Mouse (Mus musculus): ENCODE results near the gene 1500009L16Rik. TPM values are rescaled to one million over a fixed set of nuclear protein-coding genes. Genes with fewer than 3 reads are reported as not detected.
A peak's percentile ranks its signal among the peaks of the same experiment; 100 is the strongest.

Gene 1500009L16Rik
- polyA plus RNA-seq (2012; fragmentation: generic; extraction: Trizol), result not detected

GRCm38 (mm10) chr10:83722579-83723031 is at the start of gene 1500009L16Rik:
Gene 1500009L16Rik, plus strand, starts transcription at chr10:83722865.
- H3K27me3 ChIP-seq (ENCODE audit: control insufficient read depth, insufficient read depth, insufficient read length), result peaks cover 11% of the 10 kb centered on the region
- no peak within 1 kb of the TSS for H3K4me3 ChIP-seq
- H3K4me2 ChIP-seq (ENCODE audit: low read depth), result peak within 1 kb of the TSS; percentile 5
- H3K79me2 ChIP-seq (ENCODE audit: control insufficient read depth, insufficient read depth), result no peaks in the 10 kb centered on the region
- no peaks in the 10 kb centered on the region for H3K36me3 ChIP-seq (ENCODE audit: control insufficient read depth, insufficient read depth)
- no peak within 1 kb of the TSS for H3ac ChIP-seq (ENCODE audit: control insufficient read depth, insufficient read length)
- no peak for TF ChIP-seq POLR2A (IDR thresholded peaks at IDR 0.05; ENCODE audit: insufficient read length, low read depth)
- TF ChIP-seq TCF3 (IDR thresholded peaks at IDR 0.05; ENCODE audit: insufficient read length, low read depth), result no peak
- TF ChIP-seq REST (IDR thresholded peaks at IDR 0.05; ENCODE audit: insufficient read depth, insufficient read length), result no peak
- no peak for TF ChIP-seq MYOD1 (IDR thresholded peaks at IDR 0.05; ENCODE audit: control insufficient read depth in 1 of 3, insufficient read length in 2 of 3, low read depth in 2 of 3)

- Histone ChIP-seq H3K36me3 (ENCODE audit: control insufficient read depth, insufficient read depth) (no peaks in the 10 kb centered on the region), H3K79me2 (ENCODE audit: control insufficient read depth, insufficient read depth) (no peaks in the 10 kb centered on the region), H3K4me3 (no peak overlapping the region), H3K27me3 (ENCODE audit: control insufficient read depth, insufficient read depth, insufficient read length) (no peaks in the 10 kb centered on the region), H3K4me2 (ENCODE audit: low read depth) (no peak overlapping the region), H3ac (ENCODE audit: control insufficient read depth, insufficient read length) (no peak overlapping the region)
- TF ChIP-seq MYOD1 (IDR thresholded peaks at IDR 0.05; ENCODE audit: control insufficient read depth in 1 of 3, insufficient read length in 2 of 3, low read depth in 2 of 3) (no peak), E2F4 (IDR thresholded peaks at IDR 0.05; ENCODE audit: insufficient read depth) (no peak), MYOG (IDR thresholded peaks at IDR 0.05; ENCODE audit: control insufficient read depth in 1 of 3, insufficient read depth in 1 of 3, insufficient read length in 2 of 3, low read depth in 2 of 3) (no peak), REST (IDR thresholded peaks at IDR 0.05; ENCODE audit: insufficient read depth, insufficient read length) (no peak), POLR2AphosphoS2 (IDR thresholded peaks at IDR 0.05; ENCODE audit: insufficient read length, low read depth) (no peak), TCF3 (IDR thresholded peaks at IDR 0.05; ENCODE audit: insufficient read length, low read depth) (no peak), TCF12 (IDR thresholded peaks at IDR 0.05; ENCODE audit: insufficient read depth, poor library complexity, severe bottlenecking) (no peak), CEBPB (IDR thresholded peaks at IDR 0.05; ENCODE audit: insufficient read depth, poor library complexity, severe bottlenecking) (no peak), SRF (IDR thresholded peaks at IDR 0.05; ENCODE audit: control insufficient read depth, insufficient read length, low read depth) (no peak), USF1 (IDR thresholded peaks at IDR 0.05; ENCODE audit: low read depth) (no peak), POLR2A (IDR thresholded peaks at IDR 0.05; ENCODE audit: insufficient read length, low read depth) (no peak), MAX (IDR thresholded peaks at IDR 0.05; ENCODE audit: low read depth) (no peak)
These were observed 41.3 kb upstream of the 1500009L16Rik start for GRCm38 (mm10) chr10:83681334-83681733.

GRCm38 (mm10) chr10:83688215-83688614 is 34.5 kb upstream of the 1500009L16Rik start:
- Histone ChIP-seq H3ac (ENCODE audit: control insufficient read depth, insufficient read length) (no peak overlapping the region), H3K27me3 (ENCODE audit: control insufficient read depth, insufficient read depth, insufficient read length) (no peaks in the 10 kb centered on the region), H3K36me3 (ENCODE audit: control insufficient read depth, insufficient read depth) (no peaks in the 10 kb centered on the region), H3K4me3 (no peak overlapping the region), H3K4me2 (ENCODE audit: low read depth) (no peak overlapping the region), H3K79me2 (ENCODE audit: control insufficient read depth, insufficient read depth) (no peaks in the 10 kb centered on the region)
- no peak for TF ChIP-seq SRF (IDR thresholded peaks at IDR 0.05; ENCODE audit: control insufficient read depth, insufficient read length, low read depth)
- TF ChIP-seq CEBPB (IDR thresholded peaks at IDR 0.05; ENCODE audit: insufficient read depth, poor library complexity, severe bottlenecking), result no peak
- TF ChIP-seq MYOD1 (IDR thresholded peaks at IDR 0.05; ENCODE audit: control insufficient read depth in 1 of 3, insufficient read length in 2 of 3, low read depth in 2 of 3), result no peak
- TF ChIP-seq E2F4 (IDR thresholded peaks at IDR 0.05; ENCODE audit: insufficient read depth), result no peak
- TF ChIP-seq MYOG (IDR thresholded peaks at IDR 0.05; ENCODE audit: control insufficient read depth in 1 of 3, insufficient read depth in 1 of 3, insufficient read length in 2 of 3, low read depth in 2 of 3), result no peak
- no peak for TF ChIP-seq POLR2A (IDR thresholded peaks at IDR 0.05; ENCODE audit: insufficient read length, low read depth)

GRCm38 (mm10) chr10:83692175-83692895 is 30.3 kb upstream of the 1500009L16Rik start:
- H3K4me3 ChIP-seq, result no peak overlapping the region
- no peak for TF ChIP-seq TCF3 (IDR thresholded peaks at IDR 0.05; ENCODE audit: insufficient read length, low read depth)
- no peak for TF ChIP-seq MYOD1 (IDR thresholded peaks at IDR 0.05; ENCODE audit: control insufficient read depth in 1 of 3, insufficient read length in 2 of 3, low read depth in 2 of 3)
- no peak for TF ChIP-seq MYOG (IDR thresholded peaks at IDR 0.05; ENCODE audit: control insufficient read depth in 1 of 3, insufficient read depth in 1 of 3, insufficient read length in 2 of 3, low read depth in 2 of 3)
- no peaks in the 10 kb centered on the region for H3K36me3 ChIP-seq (ENCODE audit: control insufficient read depth, insufficient read depth)
- no peaks in the 10 kb centered on the region for H3K79me2 ChIP-seq (ENCODE audit: control insufficient read depth, insufficient read depth)
- no peaks in the 10 kb centered on the region for H3K27me3 ChIP-seq (ENCODE audit: control insufficient read depth, insufficient read depth, insufficient read length)
- no peak overlapping the region for H3K4me2 ChIP-seq (ENCODE audit: low read depth)
- no peak overlapping the region for H3ac ChIP-seq (ENCODE audit: control insufficient read depth, insufficient read length)

GRCm38 (mm10) chr10:83696226-83696625 is 26.4 kb upstream of the 1500009L16Rik start:
- H3K4me3 ChIP-seq, result no peak overlapping the region
- no peak overlapping the region for H3ac ChIP-seq (ENCODE audit: control insufficient read depth, insufficient read length)
- H3K4me2 ChIP-seq (ENCODE audit: low read depth), result no peak overlapping the region
- no peaks in the 10 kb centered on the region for H3K36me3 ChIP-seq (ENCODE audit: control insufficient read depth, insufficient read depth)
- H3K79me2 ChIP-seq (ENCODE audit: control insufficient read depth, insufficient read depth), result no peaks in the 10 kb centered on the region
- H3K27me3 ChIP-seq (ENCODE audit: control insufficient read depth, insufficient read depth, insufficient read length), result no peaks in the 10 kb centered on the region
- no peak for TF ChIP-seq REST (IDR thresholded peaks at IDR 0.05; ENCODE audit: insufficient read depth, insufficient read length)
- TF ChIP-seq POLR2A (IDR thresholded peaks at IDR 0.05; ENCODE audit: insufficient read length, low read depth), result no peak
- TF ChIP-seq MAX (IDR thresholded peaks at IDR 0.05; ENCODE audit: low read depth), result no peak
- TF ChIP-seq SRF (IDR thresholded peaks at IDR 0.05; ENCODE audit: control insufficient read depth, insufficient read length, low read depth), result no peak
- TF ChIP-seq USF1 (IDR thresholded peaks at IDR 0.05; ENCODE audit: low read depth), result no peak
- TF ChIP-seq E2F4 (IDR thresholded peaks at IDR 0.05; ENCODE audit: insufficient read depth), result no peak
- TF ChIP-seq MYOG (IDR thresholded peaks at IDR 0.05; ENCODE audit: control insufficient read depth in 1 of 3, insufficient read depth in 1 of 3, insufficient read length in 2 of 3, low read depth in 2 of 3), result no peak
- no peak for TF ChIP-seq CEBPB (IDR thresholded peaks at IDR 0.05; ENCODE audit: insufficient read depth, poor library complexity, severe bottlenecking)
- no peak for TF ChIP-seq POLR2AphosphoS2 (IDR thresholded peaks at IDR 0.05; ENCODE audit: insufficient read length, low read depth)
- TF ChIP-seq MYOD1 (IDR thresholded peaks at IDR 0.05; ENCODE audit: control insufficient read depth in 1 of 3, insufficient read length in 2 of 3, low read depth in 2 of 3), result no peak
- TF ChIP-seq TCF12 (IDR thresholded peaks at IDR 0.05; ENCODE audit: insufficient read depth, poor library complexity, severe bottlenecking), result no peak
- no peak for TF ChIP-seq TCF3 (IDR thresholded peaks at IDR 0.05; ENCODE audit: insufficient read length, low read depth)
